Comparison of ENCODE assay signal across 8 mouse cellular contexts in genomic region chr7:141693591-141694273, GRCm38 (mm10). TPM values are rescaled to one million over a fixed set of nuclear protein-coding genes. Genes with fewer than 3 reads are reported as not detected.
A peak's percentile ranks its signal among the peaks of the same experiment; 100 is the strongest.
DNase-seq lines count a peak whose midpoint lies in the region; ATAC-seq lines count a peak whose summit lies in the region.

No protein-coding gene starts in this region.

- no peaks in the 10 kb centered on the region for H3K36me3 ChIP-seq in hindbrain, embryonic 10.5 days
- H3K36me3 ChIP-seq in limb, embryonic 11.5 days (ENCODE audit: control insufficient read depth, insufficient read depth, low read length): no peaks in the 10 kb centered on the region
- no peaks in the 10 kb centered on the region for H3K36me3 ChIP-seq in midbrain, embryonic 16.5 days (ENCODE audit: control insufficient read depth, insufficient read depth, low read length)

- H3K9me3 ChIP-seq in hindbrain, embryonic 10.5 days: no peaks in the 10 kb centered on the region
- H3K9me3 ChIP-seq in limb, embryonic 11.5 days (ENCODE audit: control insufficient read depth, low read length): no peaks in the 10 kb centered on the region
- H3K9me3 ChIP-seq in midbrain, embryonic 16.5 days (replicated peaks; ENCODE audit: control insufficient read depth, low read length, poor library complexity, severe bottlenecking): no peaks in the 10 kb centered on the region

- no peak overlapping the region for H3K9ac ChIP-seq in limb, embryonic 11.5 days (ENCODE audit: low read length)
- H3K9ac ChIP-seq in midbrain, embryonic 16.5 days (ENCODE audit: low read depth, low read length): no peak overlapping the region

- peaks cover 8% of the 10 kb centered on the region; the same call in 1 of the 2 replicates for H3K4me1 ChIP-seq in hindbrain, embryonic 10.5 days (replicated peaks)
- H3K4me1 ChIP-seq in limb, embryonic 11.5 days (ENCODE audit: control insufficient read depth, insufficient read depth, low read length): no peaks in the 10 kb centered on the region
- H3K4me1 ChIP-seq in midbrain, embryonic 16.5 days (ENCODE audit: control insufficient read depth, insufficient read depth, low read length): no peaks in the 10 kb centered on the region

- peak overlapping the region; percentile 28; the same call in 1 of the 2 replicates for H3K4me2 ChIP-seq in limb, embryonic 11.5 days (ENCODE audit: low read depth, severe bottlenecking)
- H3K4me2 ChIP-seq in midbrain, embryonic 16.5 days (ENCODE audit: low read length): peak overlapping the region; percentile 42

- WGBS in hindbrain, embryonic 10.5 days: 44% methylated on average over 30 of the region's 30 CpGs
- 42% methylated on average over 30 of the region's 30 CpGs for WGBS in limb, embryonic 11.5 days
- WGBS in midbrain, embryonic 16.5 days: 60% methylated on average over 30 of the region's 30 CpGs

- 0 out of 2 replicates have a peak, but pooled peaks have one; percentile 10 for ATAC-seq in cerebellum, adult (ENCODE audit: insufficient number of reproducible peaks, low FRiP score, low TSS enrichment)
- no peak for ATAC-seq in limb, embryonic 11.5 days (ENCODE audit: insufficient number of reproducible peaks, low FRiP score, low TSS enrichment, low read depth)
- ATAC-seq in midbrain, embryonic 16.5 days: no peak

- no peak overlapping the region for H3K27ac ChIP-seq in hindbrain, embryonic 10.5 days
- no peak overlapping the region for H3K27ac ChIP-seq in limb, embryonic 11.5 days (replicated peaks; ENCODE audit: low read depth, low read length)
- no peak overlapping the region for H3K27ac ChIP-seq in midbrain, embryonic 16.5 days (ENCODE audit: low read length)

- peaks cover 11% of the 10 kb centered on the region; the same call in 1 of the 2 replicates for H3K27me3 ChIP-seq in hindbrain, embryonic 10.5 days (ENCODE audit: insufficient read depth, poor library complexity, severe bottlenecking)
- H3K27me3 ChIP-seq in limb, embryonic 11.5 days (ENCODE audit: control insufficient read depth, insufficient read depth, low read length): no peaks in the 10 kb centered on the region
- H3K27me3 ChIP-seq in midbrain, embryonic 16.5 days (ENCODE audit: control insufficient read depth, insufficient read depth, low read depth, low read length): no peaks in the 10 kb centered on the region

- DNase-seq in cerebellum, adult 11 months: no peak
- DNase-seq in ZHBTc4 (ENCODE audit: low read depth, low spot score) (peak; percentile 57), adipocyte (ENCODE audit: low spot score) (no peak)
- peak; percentile 31 for DNase-seq in hindbrain, embryonic 10.5 days (ENCODE audit: low spot score)
- peak; percentile 47 for DNase-seq in limb, embryonic 11.5 days (ENCODE audit: low spot score)
- DNase-seq in left cerebral cortex, adult 9 months (ENCODE audit: low spot score in 2 of 2): no peak

- H3K4me3 ChIP-seq in hindbrain, embryonic 10.5 days: peak overlapping the region; percentile 25; the same call in 1 of the 2 replicates
- no peak overlapping the region; the same call in 1 of the 2 replicates for H3K4me3 ChIP-seq in limb, embryonic 11.5 days (ENCODE audit: low read depth, low read length)
- H3K4me3 ChIP-seq in midbrain, embryonic 16.5 days (ENCODE audit: low read depth, low read length): peak overlapping the region; percentile 11; the same call in 1 of the 2 replicates

RNA-seq across cellular contexts. Expression of gene Muc2, which starts 3.6 kb away (rescaled TPM):
- 0.41 and 0.47 TPM in 2 replicates for polyA plus RNA-seq in hindbrain, embryonic 10.5 days (2016; fragmentation: Nextera tagmentation; extraction: Ambion mirVana)
- 0.27 and 0.56 TPM in 2 replicates for polyA plus RNA-seq in limb, embryonic 11.5 days (2014; fragmentation: Nextera tagmentation; extraction: Ambion mirVana)
- 0.16 and 0.67 TPM in 2 replicates for polyA plus RNA-seq in midbrain, embryonic 16.5 days (2015; fragmentation: Nextera tagmentation; extraction: Ambion mirVana)

RNA-seq across cellular contexts. Expression of gene Muc6, which starts 38.6 kb away (rescaled TPM):
- polyA plus RNA-seq in hindbrain, embryonic 10.5 days (2016; fragmentation: Nextera tagmentation; extraction: Ambion mirVana): 0.12 and 0.26 TPM in 2 replicates
- polyA plus RNA-seq in limb, embryonic 11.5 days (2014; fragmentation: Nextera tagmentation; extraction: Ambion mirVana): 0.17 and 0.23 TPM in 2 replicates
- polyA plus RNA-seq in midbrain, embryonic 16.5 days (2015; fragmentation: Nextera tagmentation; extraction: Ambion mirVana): 0.23 and 0.26 TPM in 2 replicates

Comparison
In these comparisons a context has a peak if more than half of its experiments do, and no peak if none do; other contexts are left out.
1. DNase-seq: peak in ZHBTc4 (single experiment), hindbrain, embryonic 10.5 days (single experiment) and limb, embryonic 11.5 days (single experiment); none in cerebellum, adult 11 months (single experiment), left cerebral cortex, adult 9 months (0 of 2) and adipocyte (single experiment).